Mouse (Mus musculus) embryonic facial prominence, embryonic 15.5 days (tissue): ENCODE results near the gene Abcc9. TPM values are rescaled to one million over a fixed set of nuclear protein-coding genes. Genes with fewer than 3 reads are reported as not detected.

Experiments
- ATAC-seq: fragments of 200-750 bp; cut with Nextera tagmentation; 2 replicates; pipeline ENCODE4 v1.8.0; 2017; ENCODE audit warnings: low read depth, moderate TSS enrichment; ENCODE audit not compliant: insufficient number of reproducible peaks, low FRiP score, low TSS enrichment
- H3K27ac ChIP-seq: fragments of 300-500 bp; sonication (generic); replicated peaks from 2 replicates; pipeline ENCODE4 v1.5.1; 2015; ENCODE audit warnings: mild to moderate bottlenecking, inconsistent platforms
- H3K27me3 ChIP-seq: fragments of 300-500 bp; sonication (generic); 2 replicates; pipeline ENCODE4 v1.6.1; 2015; ENCODE audit warnings: inconsistent platforms
- H3K36me3 ChIP-seq: fragments of 300-500 bp; sonication (generic); 2 replicates; pipeline ENCODE4 v1.6.1; 2015; ENCODE audit warnings: mild to moderate bottlenecking, inconsistent platforms
- H3K4me1 ChIP-seq: fragments of 300-500 bp; sonication (generic); 2 replicates; pipeline ENCODE4 v1.6.1; 2015; ENCODE audit warnings: inconsistent platforms
- H3K4me2 ChIP-seq: fragments of 300-500 bp; sonication (generic); replicated peaks from 2 replicates; pipeline ENCODE4 v1.6.1; 2015; ENCODE audit warnings: mild to moderate bottlenecking, inconsistent platforms
- H3K4me3 ChIP-seq: fragments of 300-500 bp; sonication (generic); replicated peaks from 2 replicates; pipeline ENCODE4 v1.5.1; 2015; ENCODE audit warnings: mild to moderate bottlenecking, inconsistent platforms
- H3K9ac ChIP-seq: fragments of 300-500 bp; sonication (generic); 2 replicates; pipeline ENCODE4 v1.6.1; 2015; ENCODE audit warnings: inconsistent platforms
- H3K9me3 ChIP-seq: fragments of 300-500 bp; sonication (generic); replicated peaks from 2 replicates; pipeline ENCODE4 v1.6.1; 2016; ENCODE audit warnings: inconsistent platforms
- WGBS: fragments of 180-500 bp; shearing (Covaris S2); methylation state at CpG from one replicate; pipeline ENCODE4 v1.1.7; 2015; 5-methylcytosine and 5-hydroxymethylcytosine counted together
- polyA plus RNA-seq: library from polyadenylated mRNA; unstranded; fragments of >200 nt; fragmentation: Nextera tagmentation; extraction: Ambion mirVana; gene quantifications from 2 replicates; pipeline ENCODE4 v1.2.1, GENCODE M21; 2015

Abcc9 gene
- polyA plus RNA-seq, 1 experiment from 2014 or later: 4.9 TPM

DNA sequence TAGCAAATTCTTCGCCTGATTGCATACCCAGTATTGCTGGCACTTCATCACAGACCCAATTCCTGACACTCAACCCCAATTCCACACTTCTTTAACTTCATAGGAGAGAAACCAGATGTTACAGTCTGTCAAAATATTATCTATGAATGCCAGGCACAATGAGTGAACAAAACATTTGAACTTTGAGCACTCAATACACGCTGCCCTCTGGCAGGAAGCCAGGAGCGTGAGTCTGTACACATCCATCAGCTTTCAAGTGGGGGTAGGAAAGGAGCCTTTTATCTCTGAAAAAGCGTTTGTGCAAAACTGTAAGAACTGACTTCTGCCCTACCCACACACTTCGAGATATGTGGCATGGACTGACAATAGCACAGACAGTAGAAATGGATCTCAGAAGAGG is 134.7 kb downstream of the Abcc9 start:
- Histone ChIP-seq H3K27me3 (peaks cover 41% of the 10 kb centered on the region), H3K4me2 (no peak overlapping the region)

GRCm38 (mm10) chr6:142564746-142565145 is 137.4 kb downstream of the Abcc9 start:
- WGBS: 92% methylated on average over 3 of the region's 3 CpGs
- Histone ChIP-seq H3K9ac (no peak overlapping the region), H3K4me2 (no peak overlapping the region), H3K27ac (no peak overlapping the region), H3K27me3 (peaks cover 14% of the 10 kb centered on the region), H3K4me3 (no peak overlapping the region), H3K9me3 (no peaks in the 10 kb centered on the region), H3K36me3 (no peaks in the 10 kb centered on the region), H3K4me1 (no peaks in the 10 kb centered on the region)
- no peak for ATAC-seq

More for the DNA sequence above, 134.7 kb downstream of the Abcc9 start:
- 33% methylated on average over 5 of the region's 5 CpGs for WGBS
- no peak overlapping the region for H3K9ac ChIP-seq
- H3K4me1 ChIP-seq: peaks cover 10% of the 10 kb centered on the region
- no peaks in the 10 kb centered on the region for H3K9me3 ChIP-seq
- ATAC-seq: no peak
- H3K27ac ChIP-seq: no peak overlapping the region
- H3K36me3 ChIP-seq: no peaks in the 10 kb centered on the region
- no peak overlapping the region for H3K4me3 ChIP-seq

- ATAC-seq: no peak
- Histone ChIP-seq H3K27me3 (no peaks in the 10 kb centered on the region), H3K36me3 (no peaks in the 10 kb centered on the region), H3K9me3 (no peaks in the 10 kb centered on the region), H3K4me2 (no peak overlapping the region), H3K27ac (no peak overlapping the region), H3K4me3 (no peak overlapping the region), H3K4me1 (no peaks in the 10 kb centered on the region), H3K9ac (no peak overlapping the region)
- 50% methylated on average over 1 of the region's 1 CpGs for WGBS
Observed at GRCm38 (mm10) chr6:142561151-142561550, 141.0 kb downstream of the Abcc9 start.

GRCm38 (mm10) chr6:142558772-142559679 is 143.1 kb downstream of the Abcc9 start:
- Histone ChIP-seq H3K9ac (no peak overlapping the region), H3K27ac (no peak overlapping the region), H3K4me1 (no peaks in the 10 kb centered on the region), H3K27me3 (no peaks in the 10 kb centered on the region), H3K36me3 (no peaks in the 10 kb centered on the region), H3K9me3 (no peaks in the 10 kb centered on the region), H3K4me2 (no peak overlapping the region), H3K4me3 (no peak overlapping the region)
- 74% methylated on average over 10 of the region's 10 CpGs for WGBS
- no peak for ATAC-seq

GRCm38 (mm10) chr6:142558076-142558475 is 144.0 kb downstream of the Abcc9 start:
- no peak for ATAC-seq
- Histone ChIP-seq H3K4me2 (no peak overlapping the region), H3K9ac (no peak overlapping the region), H3K27ac (no peak overlapping the region), H3K36me3 (no peaks in the 10 kb centered on the region), H3K27me3 (no peaks in the 10 kb centered on the region), H3K9me3 (no peaks in the 10 kb centered on the region), H3K4me1 (no peaks in the 10 kb centered on the region), H3K4me3 (no peak overlapping the region)
- 79% methylated on average over 10 of the region's 10 CpGs for WGBS

DNA sequence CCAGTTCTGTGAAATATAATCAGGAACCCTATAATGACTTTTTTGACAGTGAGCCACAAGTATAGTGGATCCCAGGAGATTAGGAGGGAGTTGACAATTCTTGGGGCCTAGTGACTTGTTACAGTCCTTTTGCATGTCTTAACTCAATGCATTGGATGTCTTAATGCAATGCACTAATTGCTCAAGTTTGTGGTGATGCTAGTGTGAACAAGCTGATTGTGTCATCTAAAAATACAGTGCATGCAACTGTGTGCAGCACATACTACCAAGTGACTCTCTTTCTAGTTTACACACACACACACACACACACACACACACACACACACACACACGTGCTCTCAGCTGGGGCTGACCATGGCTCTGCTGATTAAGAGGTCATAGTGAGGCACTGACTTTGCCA is 146.1 kb downstream of the Abcc9 start:
- 62% methylated on average over 1 of the region's 1 CpGs for WGBS
- no peak overlapping the region for H3K4me3 ChIP-seq
- no peak overlapping the region for H3K4me2 ChIP-seq
- no peak for ATAC-seq
- no peaks in the 10 kb centered on the region for H3K9me3 ChIP-seq
- no peaks in the 10 kb centered on the region for H3K4me1 ChIP-seq
- H3K27me3 ChIP-seq: no peaks in the 10 kb centered on the region
- no peaks in the 10 kb centered on the region for H3K36me3 ChIP-seq
- no peak overlapping the region for H3K27ac ChIP-seq
- H3K9ac ChIP-seq: no peak overlapping the region

DNA sequence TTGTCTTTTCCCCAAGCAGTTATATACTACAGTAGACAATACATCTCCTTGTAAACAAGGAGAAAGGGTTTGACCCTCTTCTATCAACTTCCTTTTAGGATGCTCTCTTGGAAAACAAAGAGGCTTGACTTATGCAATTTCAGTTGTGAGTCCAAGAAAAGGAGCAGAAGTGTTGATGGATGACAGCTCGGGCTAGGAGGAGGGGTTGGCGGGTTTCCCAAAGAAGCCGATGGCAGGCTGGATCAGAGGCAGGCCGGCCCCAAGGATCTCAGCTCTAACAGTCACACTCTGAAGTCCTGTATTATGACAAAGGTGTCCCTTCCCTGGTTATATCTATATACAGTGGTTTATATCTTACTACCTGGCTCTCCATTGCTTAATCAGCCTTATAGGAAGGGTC is 150.6 kb downstream of the Abcc9 start:
- WGBS: 80% methylated on average over 4 of the region's 4 CpGs
- no peak overlapping the region for H3K4me3 ChIP-seq
- H3K27me3 ChIP-seq: no peaks in the 10 kb centered on the region
- no peak overlapping the region for H3K4me2 ChIP-seq
- no peaks in the 10 kb centered on the region for H3K9me3 ChIP-seq
- no peak overlapping the region for H3K27ac ChIP-seq
- no peaks in the 10 kb centered on the region for H3K36me3 ChIP-seq
- H3K9ac ChIP-seq: no peak overlapping the region
- no peak for ATAC-seq
- no peaks in the 10 kb centered on the region for H3K4me1 ChIP-seq

DNA sequence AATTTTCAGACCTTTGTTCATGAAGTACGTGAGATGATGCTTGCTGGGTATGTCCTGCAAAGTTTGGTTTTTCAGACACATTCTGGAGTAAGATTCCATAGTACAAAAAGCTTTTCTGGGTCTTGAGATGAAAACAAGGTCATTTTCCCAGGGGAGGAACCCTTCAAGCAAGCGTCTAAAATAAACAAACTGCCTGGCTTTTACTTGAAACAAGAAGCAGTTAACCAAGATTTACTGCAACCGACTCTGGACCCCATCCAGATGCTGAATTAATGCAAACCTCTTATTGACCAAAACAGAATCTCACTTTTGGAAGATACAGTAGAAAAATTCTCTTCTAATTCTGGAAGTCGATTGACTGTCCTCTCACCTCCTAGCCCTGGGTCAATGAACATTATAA is 151.2 kb downstream of the Abcc9 start:
- Histone ChIP-seq H3K9ac (no peak overlapping the region), H3K4me3 (no peak overlapping the region), H3K9me3 (no peaks in the 10 kb centered on the region), H3K4me1 (no peaks in the 10 kb centered on the region), H3K27ac (no peak overlapping the region), H3K36me3 (no peaks in the 10 kb centered on the region), H3K27me3 (no peaks in the 10 kb centered on the region), H3K4me2 (no peak overlapping the region)
- ATAC-seq: no peak
- WGBS: 53% methylated on average over 4 of the region's 4 CpGs

- no peak for ATAC-seq
- Histone ChIP-seq H3K9ac (no peak overlapping the region), H3K4me2 (no peak overlapping the region), H3K27ac (no peak overlapping the region), H3K9me3 (no peaks in the 10 kb centered on the region), H3K4me1 (0 out of 2 replicates have a peak, but pooled peaks cover 6% of the 10 kb centered on the region), H3K36me3 (no peaks in the 10 kb centered on the region), H3K27me3 (no peaks in the 10 kb centered on the region), H3K4me3 (no peak overlapping the region)
- WGBS: 66% methylated on average over 2 of the region's 2 CpGs
Observed at GRCm38 (mm10) chr6:142548377-142548776, 153.7 kb downstream of the Abcc9 start.

GRCm38 (mm10) chr6:142545132-142545531 is 157.0 kb downstream of the Abcc9 start:
- no peak overlapping the region for H3K4me3 ChIP-seq
- no peak for ATAC-seq
- H3K27ac ChIP-seq: no peak overlapping the region

GRCm38 (mm10) chr6:142543648-142544047 is 158.5 kb downstream of the Abcc9 start:
- Histone ChIP-seq H3K9me3 (no peaks in the 10 kb centered on the region), H3K36me3 (no peaks in the 10 kb centered on the region), H3K27me3 (no peaks in the 10 kb centered on the region), H3K4me3 (no peak overlapping the region), H3K4me2 (no peak overlapping the region), H3K27ac (no peak overlapping the region), H3K4me1 (0 out of 2 replicates have a peak, but pooled peaks cover 6% of the 10 kb centered on the region), H3K9ac (no peak overlapping the region)
- 62% methylated on average over 4 of the region's 4 CpGs for WGBS
- no peak for ATAC-seq

More at GRCm38 (mm10) chr6:142545132-142545531, 157.0 kb downstream of the Abcc9 start:
- Histone ChIP-seq H3K9me3 (no peaks in the 10 kb centered on the region), H3K9ac (no peak overlapping the region), H3K4me2 (peak overlapping the region; percentile 24; the same call in 1 of the 2 replicates), H3K36me3 (no peaks in the 10 kb centered on the region), H3K4me1 (0 out of 2 replicates have a peak, but pooled peaks cover 6% of the 10 kb centered on the region), H3K27me3 (no peaks in the 10 kb centered on the region)
- WGBS: 42% methylated on average over 14 of the region's 14 CpGs

DNA sequence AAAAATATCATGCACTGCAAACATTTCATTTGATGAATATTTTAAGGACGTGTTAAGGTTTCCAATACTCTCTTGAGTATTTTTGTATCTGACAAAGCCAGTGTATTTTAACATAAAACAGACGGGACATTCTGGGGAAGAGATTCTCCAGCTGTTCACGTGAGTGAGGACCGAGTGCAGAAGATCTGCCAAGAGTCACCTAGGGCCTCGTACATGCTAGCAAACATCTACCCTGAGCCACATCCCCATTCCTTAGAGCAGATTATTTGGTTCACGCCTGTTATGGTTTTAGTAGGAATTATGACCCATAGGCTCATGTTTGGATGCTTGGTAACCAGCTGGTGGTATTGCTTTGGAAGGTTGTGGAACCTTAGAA is 159.3 kb downstream of the Abcc9 start:
- no peak overlapping the region for H3K4me2 ChIP-seq
- no peak overlapping the region for H3K9ac ChIP-seq
- 70% methylated on average over 6 of the region's 6 CpGs for WGBS

More for the DNA sequence above, 159.3 kb downstream of the Abcc9 start:
- no peak for ATAC-seq
- Histone ChIP-seq H3K27ac (no peak overlapping the region), H3K4me1 (0 out of 2 replicates have a peak, but pooled peaks cover 6% of the 10 kb centered on the region), H3K36me3 (no peaks in the 10 kb centered on the region), H3K4me3 (no peak overlapping the region), H3K27me3 (no peaks in the 10 kb centered on the region), H3K9me3 (no peaks in the 10 kb centered on the region)
